Mouse (Mus musculus) liver, embryonic 14.5 days (tissue): ENCODE measurements around the gene Sema3a. TPM values are rescaled to one million over a fixed set of nuclear protein-coding genes. Genes with fewer than 3 reads are reported as not detected.

ENCODE experiments used
- ATAC-seq: fragments of 200-750 bp; cut with Nextera tagmentation; 2 replicates; pipeline ENCODE4 v1.8.0; 2017; ENCODE audit warnings: moderate number of reproducible peaks, mild to moderate bottlenecking, moderate library complexity; ENCODE audit not compliant: insufficient read depth
- DNase-seq, 3 experiments: peaks; one replicate each; pipeline ENCODE4 v3.0.0-alpha.2; 2012 to 2013; ENCODE audit warnings: low read depth in 3 of 3, low spot score in 3 of 3
- H3K27ac ChIP-seq: fragments of 300-500 bp; sonication (generic); 2 replicates; pipeline ENCODE4 v1.5.1; 2014; ENCODE audit warnings: moderate library complexity, mild to moderate bottlenecking, control low read depth, inconsistent platforms
- H3K27me3 ChIP-seq: fragments of 300-500 bp; sonication (generic); 2 replicates; pipeline ENCODE4 v1.6.1; 2014; ENCODE audit warnings: mild to moderate bottlenecking, low read length, moderate library complexity; ENCODE audit not compliant: control insufficient read depth, insufficient read depth
- H3K36me3 ChIP-seq: fragments of 300-500 bp; sonication (generic); replicated peaks from 2 replicates; pipeline ENCODE4 v1.6.1; 2014; ENCODE audit warnings: low read depth; ENCODE audit not compliant: control insufficient read depth, insufficient read depth
- H3K4me1 ChIP-seq, 2 experiments: fragments of 200-500 bp in 1 of 2; fragments of 300-500 bp in 1 of 2; sonication (generic) in 1 of 2; replicated peaks; 2 replicates each; pipeline ENCODE4 v1.6.1; 2012 to 2014; ENCODE audit warnings: antibody characterized with exemption in 1 of 2, inconsistent platforms in 1 of 2, low read length in 1 of 2; ENCODE audit not compliant: control insufficient read depth in 2 of 2, insufficient read depth in 2 of 2
- H3K4me2 ChIP-seq: fragments of 300-500 bp; sonication (generic); 2 replicates; pipeline ENCODE4 v1.6.1; 2014; ENCODE audit warnings: low read depth, mild to moderate bottlenecking, control low read depth, moderate library complexity
- H3K4me3 ChIP-seq, 2 experiments: fragments of 200-500 bp in 1 of 2; fragments of 300-500 bp in 1 of 2; sonication (generic) in 1 of 2; 2 replicates each; pipeline ENCODE4 v1.5.1; 2012 to 2014; ENCODE audit warnings: low read depth in 2 of 2, low read length in 2 of 2, mild to moderate bottlenecking in 2 of 2, control low read depth in 1 of 2, inconsistent platforms in 1 of 2, moderate library complexity in 1 of 2; ENCODE audit not compliant: insufficient read depth in 1 of 2
- H3K9ac ChIP-seq: fragments of 300-500 bp; sonication (generic); replicated peaks from 2 replicates; pipeline ENCODE4 v1.6.1; 2014; ENCODE audit warnings: mild to moderate bottlenecking, control low read depth, moderate library complexity
- H3K9me3 ChIP-seq: fragments of 300-500 bp; sonication (generic); 2 replicates; pipeline ENCODE4 v1.6.1; 2016; ENCODE audit warnings: low read length, mixed read lengths; ENCODE audit not compliant: control insufficient read depth
- CTCF ChIP-seq: IDR thresholded peaks from 2 replicates; pipeline ENCODE4 v1.5.1; 2016; ENCODE audit warnings: antibody characterized with exemption, low read depth, control low read depth
- EP300 ChIP-seq: IDR thresholded peaks from 2 replicates; pipeline ENCODE4 v1.6.1; 2016; ENCODE audit warnings: antibody characterized with exemption, low read depth
- WGBS: fragments of 180-500 bp; shearing (Covaris S2); extraction: QIAGEN DNeasy Blood & Tissue Kit; methylation state at CpG from one replicate; pipeline ENCODE4 v1.1.7; 2014; ENCODE audit not compliant: insufficient replicate concordance; 5-methylcytosine and 5-hydroxymethylcytosine counted together
- polyA plus RNA-seq, 2 experiments: library from polyadenylated mRNA; depleted of rRNA in 1 of 2; stranded (reverse) in 1 of 2; unstranded in 1 of 2; fragments of >200 nt; fragmentation: Nextera tagmentation in 1 of 2; extraction: Ambion mirVana in 1 of 2; gene quantifications; 2 replicates each; pipeline versions ENCODE4 v1.2.1 to v1.2.3; 2012 to 2014

Gene Sema3a
- polyA plus RNA-seq, 2 experiments, result 1.0 to 2.4 TPM

- no peak overlapping the region for H3K9ac ChIP-seq
- H3K27me3 ChIP-seq, result no peaks in the 10 kb centered on the region
- no peaks in the 10 kb centered on the region for H3K36me3 ChIP-seq
- no peaks in the 10 kb centered on the region for H3K4me1 ChIP-seq
- no peak overlapping the region for H3K27ac ChIP-seq
- DNase-seq (no peak), ATAC-seq (no peak)
- WGBS, result 60% methylated on average over 1 of the region's 1 CpGs
- H3K4me3 ChIP-seq, result no peak overlapping the region
- no peaks in the 10 kb centered on the region for H3K9me3 ChIP-seq
- H3K4me2 ChIP-seq, result no peak overlapping the region
- TF ChIP-seq CTCF, result no peak
- no peak for TF ChIP-seq EP300
These were observed 425.7 kb downstream of the Sema3a start for GRCm38 (mm10) chr5:13550953-13551352.

DNA sequence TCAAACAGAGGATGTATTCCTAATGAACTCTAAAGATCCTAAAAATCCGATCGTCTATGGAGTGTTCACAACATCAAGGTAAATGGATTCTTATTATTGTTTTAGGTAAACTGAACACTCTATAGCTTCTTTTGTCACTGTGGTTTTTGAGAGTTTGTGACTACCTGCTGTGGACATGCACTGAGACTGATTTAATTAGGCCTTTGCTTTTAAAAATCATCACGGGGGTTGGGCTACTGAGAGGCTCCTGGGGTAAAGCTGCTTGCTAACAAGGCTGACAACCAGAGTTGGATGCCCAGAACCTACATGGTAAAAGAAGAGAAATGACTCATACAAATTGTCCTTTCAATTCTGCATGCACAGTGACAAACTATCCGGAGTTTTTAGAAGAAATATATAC is 432.0 kb downstream of the Sema3a start:
- WGBS, result 58% methylated on average over 4 of the region's 4 CpGs
- Histone ChIP-seq H3K4me3 (no peak overlapping the region), H3K4me1 (no peaks in the 10 kb centered on the region), H3K9ac (no peak overlapping the region), H3K27ac (no peak overlapping the region), H3K9me3 (no peaks in the 10 kb centered on the region), H3K27me3 (no peaks in the 10 kb centered on the region), H3K4me2 (no peak overlapping the region), H3K36me3 (no peaks in the 10 kb centered on the region)
- TF ChIP-seq EP300 (no peak), CTCF (no peak)
- ATAC-seq, result no peak
- DNase-seq, result no peak

GRCm38 (mm10) chr5:13573867-13574266 is 448.7 kb downstream of the Sema3a start:
- no peaks in the 10 kb centered on the region for H3K4me1 ChIP-seq
- H3K9ac ChIP-seq, result no peak overlapping the region
- H3K27me3 ChIP-seq, result no peaks in the 10 kb centered on the region
- DNase-seq (no peak), ATAC-seq (no peak)
- WGBS, result 67% methylated on average over 3 of the region's 3 CpGs
- no peak overlapping the region for H3K4me3 ChIP-seq
- H3K9me3 ChIP-seq, result no peaks in the 10 kb centered on the region
- H3K36me3 ChIP-seq, result no peaks in the 10 kb centered on the region
- TF ChIP-seq CTCF (no peak), EP300 (no peak)
- H3K27ac ChIP-seq, result no peak overlapping the region
- no peak overlapping the region for H3K4me2 ChIP-seq

DNA sequence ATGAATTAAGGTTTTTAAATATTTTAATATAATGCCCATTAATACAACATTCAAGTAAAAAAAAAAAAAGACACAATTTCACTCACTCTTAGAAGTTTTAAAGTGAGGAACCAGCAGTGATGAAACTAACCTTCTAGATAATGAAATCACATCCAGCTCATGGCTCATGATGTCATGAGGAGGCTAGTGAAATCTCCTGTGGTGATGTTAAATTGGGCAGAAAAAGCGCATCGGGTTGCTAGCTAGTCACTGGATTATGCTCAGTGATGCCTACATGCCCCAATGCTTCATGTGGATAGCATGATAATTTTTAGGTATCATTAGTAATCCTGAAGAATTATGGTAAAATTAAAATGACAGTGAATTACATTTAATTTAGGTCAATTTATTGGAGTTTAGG is 453.9 kb downstream of the Sema3a start:
- H3K9ac ChIP-seq, result no peak overlapping the region
- TF ChIP-seq EP300 (no peak), CTCF (no peak)
- WGBS, result 80% methylated on average over 2 of the region's 2 CpGs

GRCm38 (mm10) chr5:13585559-13586207 is 460.5 kb downstream of the Sema3a start:
- Histone ChIP-seq H3K36me3 (no peaks in the 10 kb centered on the region), H3K27me3 (no peaks in the 10 kb centered on the region), H3K27ac (no peak overlapping the region), H3K4me3 (no peak overlapping the region), H3K4me2 (no peak overlapping the region), H3K9me3 (no peaks in the 10 kb centered on the region), H3K9ac (no peak overlapping the region), H3K4me1 (no peaks in the 10 kb centered on the region)
- TF ChIP-seq EP300, result no peak
- no peak for TF ChIP-seq CTCF
- DNase-seq (no peak), ATAC-seq (no peak)

More for the DNA sequence above, 453.9 kb downstream of the Sema3a start:
- Histone ChIP-seq H3K36me3 (no peaks in the 10 kb centered on the region), H3K27ac (no peak overlapping the region), H3K4me1 (no peaks in the 10 kb centered on the region), H3K4me2 (no peak overlapping the region), H3K9me3 (no peaks in the 10 kb centered on the region), H3K4me3 (no peak overlapping the region), H3K27me3 (no peaks in the 10 kb centered on the region)
- DNase-seq (no peak), ATAC-seq (no peak)
